In the genomic region with DNA sequence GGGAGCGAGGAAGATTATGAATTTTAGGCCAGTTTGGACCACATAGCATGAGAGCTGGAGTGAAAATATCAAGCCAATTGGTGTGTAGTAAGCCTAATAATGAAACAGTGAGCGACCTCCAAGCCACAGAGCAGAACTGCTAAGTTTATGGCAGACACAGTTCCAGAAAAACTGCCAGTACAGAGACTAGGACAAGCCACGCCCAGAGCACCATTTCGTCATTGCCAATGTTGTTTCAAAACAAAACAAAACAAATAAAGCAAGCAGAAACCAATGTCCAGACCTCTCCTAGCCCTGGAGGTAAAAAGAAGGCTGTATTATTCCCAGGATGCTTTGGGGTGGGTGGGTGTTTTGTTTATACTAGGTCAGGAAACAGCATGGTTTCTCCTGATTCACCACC, we compare ENCODE assay signal across 29 mouse cellular contexts.
"Had no signal": no experiment of that assay in that cellular context is flagged by ENCODE, and none has a peak within 500 bp of the region (broad histone marks: within the 10 kb centered on the region; RNA-seq: fewer than 3 reads in every experiment).

No protein-coding gene starts in this region.

- H3K27me3 ChIP-seq: limb, embryonic 12.5 days; limb, embryonic 13.5 days; limb, embryonic 15.5 days; liver, embryonic 12.5 days; liver, embryonic 13.5 days; liver, embryonic 15.5 days; lung, embryonic 15.5 days; megakaryocyte, embryonic 14.5 days; midbrain, embryonic 12.5 days; midbrain, embryonic 13.5 days; midbrain, embryonic 15.5 days; neural tube, embryonic 12.5 days; neural tube, embryonic 13.5 days had no signal

- DNase-seq: left cerebral cortex, postnatal 4 days; liver, embryonic 13.5 days; liver, postnatal 0 days; lung, adult 18-20 months; lung, adult 2 months; lung, embryonic 14.5 days; lung, postnatal 10 days; lung, postnatal 14 days; lung, postnatal 36 days; lung, postnatal 4 days; midbrain, embryonic 14.5 days had no signal

- H3K27ac ChIP-seq: limb, embryonic 10.5 days; limb, embryonic 12.5 days; limb, embryonic 13.5 days; limb, embryonic 15.5 days; liver, embryonic 12.5 days; liver, embryonic 13.5 days; liver, embryonic 14.5 days; liver, embryonic 15.5 days; lung, embryonic 15.5 days; macrophage; midbrain, embryonic 10.5 days; midbrain, embryonic 12.5 days; midbrain, embryonic 13.5 days; midbrain, embryonic 15.5 days; neural tube, embryonic 12.5 days; neural tube, embryonic 13.5 days had no signal

- H3K4me3 ChIP-seq: limb, embryonic 10.5 days; limb, embryonic 12.5 days; limb, embryonic 13.5 days; limb, embryonic 15.5 days; liver, embryonic 12.5 days; liver, embryonic 13.5 days; liver, embryonic 15.5 days; lung, embryonic 15.5 days; megakaryocyte, embryonic 14.5 days; midbrain, embryonic 10.5 days; midbrain, embryonic 12.5 days; midbrain, embryonic 13.5 days; midbrain, embryonic 15.5 days; neural tube, embryonic 12.5 days; neural tube, embryonic 13.5 days had no signal

- H3K4me2 ChIP-seq: limb, embryonic 12.5 days; limb, embryonic 13.5 days; limb, embryonic 15.5 days; liver, embryonic 11.5 days; liver, embryonic 12.5 days; liver, embryonic 13.5 days; liver, embryonic 15.5 days; lung, embryonic 14.5 days; lung, embryonic 15.5 days; midbrain, embryonic 11.5 days; midbrain, embryonic 12.5 days; midbrain, embryonic 13.5 days; midbrain, embryonic 15.5 days; neural tube, embryonic 12.5 days; neural tube, embryonic 13.5 days had no signal

- H3K36me3 ChIP-seq: limb, embryonic 10.5 days; limb, embryonic 12.5 days; limb, embryonic 13.5 days; limb, embryonic 15.5 days; liver, embryonic 12.5 days; liver, embryonic 13.5 days; liver, embryonic 15.5 days; lung, embryonic 15.5 days; midbrain, embryonic 10.5 days; midbrain, embryonic 12.5 days; midbrain, embryonic 13.5 days; midbrain, embryonic 15.5 days; neural tube, embryonic 12.5 days; neural tube, embryonic 13.5 days had no signal

- H3K9ac ChIP-seq: limb, embryonic 12.5 days; limb, embryonic 13.5 days; limb, embryonic 15.5 days; liver, embryonic 12.5 days; liver, embryonic 13.5 days; liver, embryonic 14.5 days; liver, embryonic 15.5 days; liver, postnatal 0 days; lung, embryonic 14.5 days; lung, embryonic 15.5 days; midbrain, embryonic 12.5 days; midbrain, embryonic 13.5 days; midbrain, embryonic 15.5 days; neural tube, embryonic 12.5 days; neural tube, embryonic 13.5 days had no signal

- H3K4me1 ChIP-seq: limb, embryonic 10.5 days; limb, embryonic 12.5 days; limb, embryonic 13.5 days; limb, embryonic 15.5 days; liver, embryonic 12.5 days; liver, embryonic 13.5 days; liver, embryonic 15.5 days; midbrain, embryonic 12.5 days; midbrain, embryonic 13.5 days; midbrain, embryonic 15.5 days; neural tube, embryonic 12.5 days; neural tube, embryonic 13.5 days had no signal
